In the genomic region with DNA sequence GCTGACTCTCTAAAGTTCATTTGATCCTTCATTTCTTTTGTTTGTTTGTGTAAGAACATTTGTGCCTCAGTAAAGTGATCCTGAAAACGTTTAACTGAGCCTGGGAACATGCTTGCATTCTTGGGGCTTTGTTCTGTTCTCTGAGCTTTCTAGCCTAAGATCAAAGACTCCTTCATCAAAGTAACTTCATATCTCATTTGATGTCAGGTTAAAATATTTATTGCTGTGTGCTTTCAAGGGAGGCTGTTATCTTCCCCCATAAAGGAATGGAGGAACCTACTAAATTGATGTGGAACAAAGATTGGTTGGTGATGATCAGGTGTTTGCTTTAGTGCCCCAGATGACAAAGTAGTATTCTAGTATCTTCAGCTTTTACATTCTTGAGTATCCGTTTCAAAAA, we compare ENCODE assay signal across 22 mouse cellular contexts.
"Had no signal": no experiment of that assay in that cellular context is flagged by ENCODE, and none has a peak within 500 bp of the region (broad histone marks: within the 10 kb centered on the region; RNA-seq: fewer than 3 reads in every experiment).

No protein-coding gene starts in this region.

- ATAC-seq: liver, embryonic 12.5 days; midbrain, embryonic 13.5 days had no signal

- H3K9me3 ChIP-seq: limb, embryonic 10.5 days; limb, embryonic 13.5 days; liver, embryonic 12.5 days; liver, embryonic 15.5 days; lung, embryonic 15.5 days; megakaryocyte, embryonic 14.5 days; midbrain, embryonic 10.5 days; midbrain, embryonic 13.5 days; neural tube, embryonic 13.5 days; stomach, embryonic 15.5 days had no signal

- DNase-seq: kidney, adult 11 months; kidney, adult 8-10 months; kidney, postnatal 14 days; kidney, postnatal 4 days; liver; lung, adult 18-20 months; lung, postnatal 10 days; lung, postnatal 36 days; retina, postnatal 1 day; right cerebral cortex, postnatal 25 days; spleen, adult 18-20 months; thymus, postnatal 4 days had no signal

- H3K36me3 ChIP-seq: limb, embryonic 10.5 days; limb, embryonic 13.5 days; liver, embryonic 12.5 days; liver, embryonic 15.5 days; lung, embryonic 15.5 days; midbrain, embryonic 10.5 days; midbrain, embryonic 13.5 days; neural tube, embryonic 13.5 days; stomach, embryonic 15.5 days had no signal

- H3K27me3 ChIP-seq: limb, embryonic 13.5 days; liver, embryonic 12.5 days; liver, embryonic 15.5 days; lung, embryonic 15.5 days; megakaryocyte, embryonic 14.5 days; midbrain, embryonic 13.5 days; neural tube, embryonic 13.5 days; stomach, embryonic 15.5 days had no signal

- H3K9ac ChIP-seq: limb, embryonic 13.5 days; liver, embryonic 12.5 days; liver, embryonic 15.5 days; lung, embryonic 15.5 days; midbrain, embryonic 13.5 days; neural tube, embryonic 13.5 days; stomach, embryonic 15.5 days had no signal

- H3K4me3 ChIP-seq: limb, embryonic 10.5 days; limb, embryonic 13.5 days; liver, embryonic 12.5 days; liver, embryonic 15.5 days; lung, embryonic 15.5 days; megakaryocyte, embryonic 14.5 days; midbrain, embryonic 10.5 days; midbrain, embryonic 13.5 days; neural tube, embryonic 13.5 days; stomach, embryonic 15.5 days had no signal

- H3K4me2 ChIP-seq: limb, embryonic 13.5 days; liver, embryonic 12.5 days; liver, embryonic 15.5 days; lung, embryonic 15.5 days; midbrain, embryonic 13.5 days; neural tube, embryonic 13.5 days; stomach, embryonic 15.5 days had no signal

- H3K4me1 ChIP-seq: limb, embryonic 10.5 days; limb, embryonic 13.5 days; liver, embryonic 12.5 days; liver, embryonic 15.5 days; lung, embryonic 15.5 days; megakaryocyte, embryonic 14.5 days; midbrain, embryonic 10.5 days; midbrain, embryonic 13.5 days; neural tube, embryonic 13.5 days; stomach, embryonic 15.5 days had no signal

- H3K27ac ChIP-seq: limb, embryonic 10.5 days; limb, embryonic 13.5 days; liver, embryonic 12.5 days; liver, embryonic 15.5 days; lung, embryonic 15.5 days; midbrain, embryonic 10.5 days; midbrain, embryonic 13.5 days; neural tube, embryonic 13.5 days; stomach, embryonic 15.5 days had no signal
